Mouse (Mus musculus) embryonic stem cell, embryonic (primary cell): ENCODE measurements around the gene Dcp1a.

Experiments
- CTCF ChIA-PET, 4 experiments: fragments of 300-600 bp in 2 of 4; fragments of 350-600 bp in 2 of 4; sonication (Branson Sonifier 250); formaldehyde crosslinking; loops; one replicate each; lab custom pipeline; 2022; ENCODE audit warnings: inconsistent platforms in 2 of 4; lab: Charles Lee
- POLR2A ChIA-PET, 4 experiments: fragments of 300-600 bp in 2 of 4; fragments of 350-600 bp in 2 of 4; sonication (Branson Sonifier 250); formaldehyde crosslinking; loops; one replicate each; lab custom pipeline; 2022; ENCODE audit warnings: antibody characterized with exemption in 4 of 4, inconsistent platforms in 1 of 4; lab: Charles Lee

Dcp1a gene

GRCm38 (mm10) chr14:30548131-30548720 lies 68.9 kb downstream of the Dcp1a start, which contains the start of gene Tkt:
Gene Tkt, plus strand, starts transcription at chr14:30548359.
- ChIA-PET CTCF (interaction anchor here in 1 of 4 experiments (2.1 kb wide), 1 partner anchor 16 kb away, joined by 7 read pairs; no protein-coding TSS in a partner anchor), POLR2A (interaction anchor here in 3 of 4 experiments (0.5 to 10.6 kb wide), 18 partner anchors 8 to 328 kb away, joined by 3 to 185 read pairs (median 13); partner anchors contain the start of gene Dcp1a (in 1 of the 3))

- ChIA-PET POLR2A (interaction anchor here in 3 of 4 experiments (0.7 to 10.6 kb wide), 40 partner anchors 10 to 598 kb away, joined by 3 to 185 read pairs (median 5); partner anchors contain the start of genes Dcp1a (in 1 of the 3), Prkcd (in 1 of the 3) and Rft1 (in 1 of the 3)), CTCF (interaction anchor here in 2 of 4 experiments (0.6 to 2.1 kb wide), 3 partner anchors 17 to 521 kb away, joined by 3 to 7 read pairs (median 3); no protein-coding TSS in a partner anchor)
Measured at GRCm38 (mm10) chr14:30548965-30549776, 69.8 kb downstream of the Dcp1a start.

- CTCF ChIA-PET: interaction anchor here in 2 of 4 experiments (0.6 to 2.1 kb wide), 3 partner anchors 17 to 522 kb away, joined by 3 to 7 read pairs (median 3); no protein-coding TSS in a partner anchor
Measured at GRCm38 (mm10) chr14:30549777-30550149, 70.4 kb downstream of the Dcp1a start.

GRCm38 (mm10) chr14:30550232-30551070 lies 71.1 kb downstream of the Dcp1a start:
- CTCF ChIA-PET: no interaction called here

More at GRCm38 (mm10) chr14:30549777-30550149, 70.4 kb downstream of the Dcp1a start:
- POLR2A ChIA-PET: interaction anchor here (0.7 to 10.6 kb wide), 41 partner anchors 8 to 599 kb away, joined by 3 to 185 read pairs (median 5); partner anchors contain the start of genes Dcp1a (in 1 of the 4), Prkcd (in 1 of the 4) and Rft1 (in 1 of the 4)

GRCm38 (mm10) chr14:30551509-30551908 lies 72.2 kb downstream of the Dcp1a start:
- CTCF ChIA-PET: interaction anchor here in 2 of 4 experiments (0.7 to 1.6 kb wide), 2 partner anchors 148 to 323 kb away, joined by 3 to 4 read pairs; no protein-coding TSS in a partner anchor
- POLR2A ChIA-PET: interaction anchor here in 2 of 4 experiments (0.6 to 10.6 kb wide), 8 partner anchors 11 to 164 kb away, joined by 3 to 185 read pairs (median 7); partner anchors contain the start of gene Prkcd (in 1 of the 2)

More at GRCm38 (mm10) chr14:30550232-30551070, 71.1 kb downstream of the Dcp1a start:
- POLR2A ChIA-PET: interaction anchor here (0.7 to 10.6 kb wide), 38 partner anchors 9 to 600 kb away, joined by 3 to 185 read pairs (median 5); partner anchors contain the start of genes Dcp1a (in 1 of the 4) and Prkcd (in 1 of the 4)

- POLR2A ChIA-PET: interaction anchor here in 3 of 4 experiments (0.6 to 10.6 kb wide), 12 partner anchors 11 to 191 kb away, joined by 3 to 185 read pairs (median 4); partner anchors contain the start of gene Prkcd (in 1 of the 3)
- CTCF ChIA-PET: interaction anchor here in 3 of 4 experiments (0.6 to 1.6 kb wide), 4 partner anchors 22 to 323 kb away, joined by 3 to 4 read pairs (median 3); no protein-coding TSS in a partner anchor
Measured at GRCm38 (mm10) chr14:30551981-30552380, 72.6 kb downstream of the Dcp1a start.

GRCm38 (mm10) chr14:30553185-30553584 lies 73.8 kb downstream of the Dcp1a start:
- ChIA-PET CTCF (interaction anchor here in 2 of 4 experiments (0.8 to 1.3 kb wide), 3 partner anchors 21 to 314 kb away, joined by 3 read pairs; no protein-coding TSS in a partner anchor), POLR2A (interaction anchor here (0.7 to 10.6 kb wide), 26 partner anchors 8 to 417 kb away, joined by 3 to 185 read pairs (median 4); no protein-coding TSS in a partner anchor)

GRCm38 (mm10) chr14:30556651-30557050 lies 77.3 kb downstream of the Dcp1a start:
- ChIA-PET POLR2A (interaction anchor here in 3 of 4 experiments (0.6 to 13.9 kb wide), 13 partner anchors 7 to 188 kb away, joined by 3 to 185 read pairs (median 4); partner anchors contain the start of gene Tkt (in 3 of the 3)), CTCF (no interaction called here)

- POLR2A ChIA-PET: interaction anchor here in 2 of 4 experiments (0.9 to 13.9 kb wide), 11 partner anchors 8 to 78 kb away, joined by 3 to 185 read pairs (median 5); partner anchors contain the start of gene Tkt (in 2 of the 2)
- CTCF ChIA-PET: no interaction called here
Measured at GRCm38 (mm10) chr14:30557730-30558129, 78.4 kb downstream of the Dcp1a start.

- POLR2A ChIA-PET: interaction anchor here (0.5 to 13.9 kb wide), 16 partner anchors 9 to 421 kb away, joined by 3 to 185 read pairs (median 5); partner anchors contain the start of genes Tkt (in 2 of the 4), Dcp1a (in 1 of the 4) and Rft1 (in 1 of the 4)
- CTCF ChIA-PET: interaction anchor here in 3 of 4 experiments (0.6 to 1.5 kb wide), 4 partner anchors 16 to 550 kb away, joined by 3 to 4 read pairs (median 3); no protein-coding TSS in a partner anchor
Measured at GRCm38 (mm10) chr14:30559321-30559850, 80.1 kb downstream of the Dcp1a start.

GRCm38 (mm10) chr14:30560803-30561389 lies 81.6 kb downstream of the Dcp1a start:
- ChIA-PET CTCF (interaction anchor here in 3 of 4 experiments (0.6 to 1.5 kb wide), 5 partner anchors 11 to 581 kb away, joined by 3 to 10 read pairs (median 4); no protein-coding TSS in a partner anchor), POLR2A (interaction anchor here in 2 of 4 experiments (0.5 to 13.9 kb wide), 21 partner anchors 8 to 94 kb away, joined by 3 to 185 read pairs (median 4); partner anchors contain the start of gene Tkt (in 2 of the 2))

- POLR2A ChIA-PET: interaction anchor here in 3 of 4 experiments (0.5 to 13.9 kb wide), 18 partner anchors 9 to 93 kb away, joined by 3 to 185 read pairs (median 4); partner anchors contain the start of gene Tkt (in 2 of the 3)
- CTCF ChIA-PET: interaction anchor here in 2 of 4 experiments (0.7 to 1.5 kb wide), 5 partner anchors 11 to 317 kb away, joined by 3 to 10 read pairs (median 3); partner anchors contain the start of gene Mustn1 (in 1 of the 2)
Measured at GRCm38 (mm10) chr14:30561470-30562187, 82.3 kb downstream of the Dcp1a start.

- CTCF ChIA-PET: interaction anchor here in 2 of 4 experiments (0.5 to 0.8 kb wide), 4 partner anchors 32 to 1295 kb away, joined by 3 read pairs; partner anchors contain the start of gene Mustn1 (in 1 of the 2)
- POLR2A ChIA-PET: interaction anchor here in 3 of 4 experiments (0.6 to 13.9 kb wide), 7 partner anchors 11 to 93 kb away, joined by 3 to 185 read pairs (median 8); partner anchors contain the start of gene Tkt (in 1 of the 3)
Measured at GRCm38 (mm10) chr14:30562343-30562742, 83.0 kb downstream of the Dcp1a start.

- ChIA-PET CTCF (interaction anchor here in 3 of 4 experiments (0.6 to 3.0 kb wide), 5 partner anchors 10 to 540 kb away, joined by 4 to 14 read pairs (median 6); no protein-coding TSS in a partner anchor), POLR2A (interaction anchor here (0.5 to 13.9 kb wide), 39 partner anchors 9 to 438 kb away, joined by 3 to 185 read pairs (median 4); partner anchors contain the start of genes Dcp1a (in 2 of the 4), Prkcd (in 2 of the 4), Tkt (in 2 of the 4) and Rft1 (in 1 of the 4))
Measured at GRCm38 (mm10) chr14:30564451-30564850, 85.1 kb downstream of the Dcp1a start.
